Mouse (Mus musculus): ENCODE measurements around the gene Dus3l. TPM values are rescaled to one million over a fixed set of nuclear protein-coding genes. Genes with fewer than 3 reads are reported as not detected.

The Dus3l gene
- total and polyA plus RNA-seq, 3 experiments = 17.7 to 38.7 (median 19.4) TPM

- Histone ChIP-seq H3K9ac (ENCODE audit: low read depth, low read length) (peak within 1 kb of the TSS; percentile 93), H3K36me3 (ENCODE audit: control insufficient read depth, insufficient read depth, low read length) (no peaks in the 10 kb centered on the region), H3K4me3 (peak within 1 kb of the TSS; percentile 79), H3K27ac (peak within 1 kb of the TSS; percentile 97), H3K79me2 (replicated peaks; ENCODE audit: control insufficient read depth, insufficient read depth, low read length) (0 out of 2 replicates have a peak, but pooled peaks cover 3% of the 10 kb centered on the region), H3K27me3 (ENCODE audit: control insufficient read depth, insufficient read depth, low read length) (no peaks in the 10 kb centered on the region), H3K4me1 (ENCODE audit: control insufficient read depth, insufficient read depth, low read length) (peaks cover 4% of the 10 kb centered on the region)
- intact Hi-C loops (cut with DNase I) = loop anchor here (2.0 to 5.0 kb wide), 5 partner anchors 45 to 115 kb away; partner anchors contain the start of genes Catsperd, Lonp1, Ranbp3 and Rfx2
- peak; percentile 96 for TF ChIP-seq POLR2A (IDR thresholded peaks at IDR 0.05; ENCODE audit: insufficient read depth, low read depth, low read length)
- 0 out of 2 replicates have a peak, but pooled peaks have one; percentile 54 for TF ChIP-seq EP300 (IDR thresholded peaks at IDR 0.05; ENCODE audit: insufficient read depth, low read depth, low read length)
- no peak for TF ChIP-seq CTCF (IDR thresholded peaks at IDR 0.05)
- DNase-seq = peak; percentile 94
- under 1% methylated on average over 59 of the region's 59 CpGs for WGBS
Measured at GRCm38 (mm10) chr17:56717363-56718058, 47.0 kb upstream of the Dus3l start, which contains the start of the genes Ndufa11 and Vmac. Gene Ndufa11 (plus strand): TSS chr17:56717767. Gene Vmac (minus strand): TSS chr17:56718022.

GRCm38 (mm10) chr17:56722441-56722840 is 42.1 kb upstream of the Dus3l start:
- H3K36me3 ChIP-seq (ENCODE audit: control insufficient read depth, insufficient read depth, low read length) = no peaks in the 10 kb centered on the region
- H3K9ac ChIP-seq (ENCODE audit: low read depth, low read length) = no peak overlapping the region
- H3K79me2 ChIP-seq (replicated peaks; ENCODE audit: control insufficient read depth, insufficient read depth, low read length) = 0 out of 2 replicates have a peak, but pooled peaks cover 3% of the 10 kb centered on the region
- peaks cover 3% of the 10 kb centered on the region for H3K4me1 ChIP-seq (ENCODE audit: control insufficient read depth, insufficient read depth, low read length)
- DNase-seq = peak in 1 of 2 experiments; percentile 20
- intact Hi-C loops (cut with DNase I) = no loop called here
- no peak for TF ChIP-seq EP300 (IDR thresholded peaks at IDR 0.05; ENCODE audit: insufficient read depth, low read depth, low read length)
- no peak for TF ChIP-seq CTCF (IDR thresholded peaks at IDR 0.05)
- TF ChIP-seq POLR2A (IDR thresholded peaks at IDR 0.05; ENCODE audit: insufficient read depth, low read depth, low read length) = no peak
- H3K27ac ChIP-seq = no peak overlapping the region
- WGBS = 67% methylated on average over 5 of the region's 5 CpGs
- H3K27me3 ChIP-seq (ENCODE audit: control insufficient read depth, insufficient read depth, low read length) = no peaks in the 10 kb centered on the region
- no peak overlapping the region for H3K4me3 ChIP-seq

GRCm38 (mm10) chr17:56723419-56724161 is 41.0 kb upstream of the Dus3l start:
- Histone ChIP-seq H3K9ac (ENCODE audit: low read depth, low read length) (no peak overlapping the region), H3K4me1 (ENCODE audit: control insufficient read depth, insufficient read depth, low read length) (peaks cover 3% of the 10 kb centered on the region), H3K36me3 (ENCODE audit: control insufficient read depth, insufficient read depth, low read length) (no peaks in the 10 kb centered on the region), H3K79me2 (replicated peaks; ENCODE audit: control insufficient read depth, insufficient read depth, low read length) (0 out of 2 replicates have a peak, but pooled peaks cover 1% of the 10 kb centered on the region), H3K4me3 (no peak overlapping the region), H3K27me3 (ENCODE audit: control insufficient read depth, insufficient read depth, low read length) (no peaks in the 10 kb centered on the region), H3K27ac (no peak overlapping the region)
- intact Hi-C loops (cut with DNase I) = no loop called here
- no peak for DNase-seq
- TF ChIP-seq CTCF (IDR thresholded peaks at IDR 0.05) (no peak), EP300 (IDR thresholded peaks at IDR 0.05; ENCODE audit: insufficient read depth, low read depth, low read length) (no peak), POLR2A (IDR thresholded peaks at IDR 0.05; ENCODE audit: insufficient read depth, low read depth, low read length) (no peak)
- 77% methylated on average over 11 of the region's 11 CpGs for WGBS

- no peaks in the 10 kb centered on the region for H3K27me3 ChIP-seq (ENCODE audit: control insufficient read depth, insufficient read depth, low read length)
- intact Hi-C loops (cut with DNase I) = no loop called here
- no peak overlapping the region for H3K27ac ChIP-seq
- peaks cover 2% of the 10 kb centered on the region for H3K4me1 ChIP-seq (ENCODE audit: control insufficient read depth, insufficient read depth, low read length)
- no peak overlapping the region for H3K9ac ChIP-seq (ENCODE audit: low read depth, low read length)
- no peak for DNase-seq
- no peak overlapping the region for H3K4me3 ChIP-seq
- H3K36me3 ChIP-seq (ENCODE audit: control insufficient read depth, insufficient read depth, low read length) = no peaks in the 10 kb centered on the region
- WGBS = 26% methylated on average over 7 of the region's 7 CpGs
- H3K79me2 ChIP-seq (replicated peaks; ENCODE audit: control insufficient read depth, insufficient read depth, low read length) = no peaks in the 10 kb centered on the region
- no peak for TF ChIP-seq EP300 (IDR thresholded peaks at IDR 0.05; ENCODE audit: insufficient read depth, low read depth, low read length)
Measured at GRCm38 (mm10) chr17:56727029-56727649, 37.4 kb upstream of the Dus3l start.

- TF ChIP-seq EP300 (IDR thresholded peaks at IDR 0.05; ENCODE audit: insufficient read depth, low read depth, low read length) = no peak
- no peak for TF ChIP-seq CTCF (IDR thresholded peaks at IDR 0.05)
- TF ChIP-seq POLR2A (IDR thresholded peaks at IDR 0.05; ENCODE audit: insufficient read depth, low read depth, low read length) = no peak
- DNase-seq = peak in 1 of 2 experiments; percentile 17
- Histone ChIP-seq H3K4me3 (no peak overlapping the region), H3K27ac (no peak overlapping the region), H3K79me2 (replicated peaks; ENCODE audit: control insufficient read depth, insufficient read depth, low read length) (no peaks in the 10 kb centered on the region), H3K27me3 (ENCODE audit: control insufficient read depth, insufficient read depth, low read length) (no peaks in the 10 kb centered on the region), H3K36me3 (ENCODE audit: control insufficient read depth, insufficient read depth, low read length) (no peaks in the 10 kb centered on the region), H3K9ac (ENCODE audit: low read depth, low read length) (no peak overlapping the region), H3K4me1 (ENCODE audit: control insufficient read depth, insufficient read depth, low read length) (peaks cover 2% of the 10 kb centered on the region)
- 20% methylated on average over 12 of the region's 12 CpGs for WGBS
- intact Hi-C loops (cut with DNase I) = no loop called here
Measured at GRCm38 (mm10) chr17:56727659-56728058, 36.9 kb upstream of the Dus3l start.
